Mouse (Mus musculus): ENCODE data around the gene Asxl2.
A peak's percentile ranks its signal among the peaks of the same experiment; 100 is the strongest.

- TF ChIP-seq CTCF (IDR thresholded peaks at IDR 0.05; ENCODE audit: low read depth, low read length), result 0 out of 2 replicates have a peak, but pooled peaks have one; percentile 2
- TF ChIP-seq POLR2A (IDR thresholded peaks at IDR 0.05; ENCODE audit: extremely low read depth, insufficient read depth, low read length), result no peak
Observed at GRCm38 (mm10) chr12:3430985-3431384, 4.3 kb downstream of the Asxl2 start.
